Mouse (Mus musculus): ENCODE data around the gene Hoxa7. TPM values are rescaled to one million over a fixed set of nuclear protein-coding genes. Genes with fewer than 3 reads are reported as not detected.

The Hoxa7 gene
- polyA plus RNA-seq (2014; fragmentation: Illumina TruSeq; extraction: RNeasy Lipid Tissue Mini Kit (QIAGEN cat#74804); ENCODE audit: low read depth, low replicate concordance), result 26.5 TPM

DNA sequence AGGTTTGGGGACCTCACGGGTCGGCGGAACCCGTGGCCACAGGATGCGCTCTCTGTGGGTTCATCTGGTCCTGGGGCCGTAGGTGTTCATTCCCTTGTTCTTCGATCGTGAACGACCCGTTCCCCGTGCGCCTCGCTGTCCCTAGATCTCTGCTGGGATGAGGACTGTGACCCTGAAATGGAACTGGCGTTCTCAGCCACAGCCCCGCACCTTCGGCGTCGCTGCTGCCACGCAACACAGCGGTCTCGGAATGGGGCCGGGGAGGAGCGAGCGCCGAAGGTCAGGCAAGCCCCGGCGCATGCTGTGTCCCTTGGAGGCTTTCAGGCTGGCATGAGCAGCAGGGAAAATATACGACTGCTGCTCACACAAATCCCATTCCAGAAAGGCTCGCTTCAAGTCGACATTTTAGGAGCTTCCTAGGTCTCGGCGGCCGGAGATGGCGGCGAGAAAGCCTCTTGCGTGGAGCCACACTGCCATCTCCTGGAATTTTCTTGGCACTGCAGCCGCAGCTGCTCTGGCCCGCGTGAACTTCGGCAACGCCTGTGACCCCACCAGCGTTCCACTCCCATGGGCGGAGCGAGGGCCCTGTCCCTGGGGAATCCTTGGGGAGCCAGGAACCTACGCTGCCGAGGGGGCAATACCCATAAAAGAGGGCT is at the start of gene Hoxa7:
TSS of gene Hoxa7 (minus strand) at position 518 of the 656 bp plus-strand sequence.

DNA sequence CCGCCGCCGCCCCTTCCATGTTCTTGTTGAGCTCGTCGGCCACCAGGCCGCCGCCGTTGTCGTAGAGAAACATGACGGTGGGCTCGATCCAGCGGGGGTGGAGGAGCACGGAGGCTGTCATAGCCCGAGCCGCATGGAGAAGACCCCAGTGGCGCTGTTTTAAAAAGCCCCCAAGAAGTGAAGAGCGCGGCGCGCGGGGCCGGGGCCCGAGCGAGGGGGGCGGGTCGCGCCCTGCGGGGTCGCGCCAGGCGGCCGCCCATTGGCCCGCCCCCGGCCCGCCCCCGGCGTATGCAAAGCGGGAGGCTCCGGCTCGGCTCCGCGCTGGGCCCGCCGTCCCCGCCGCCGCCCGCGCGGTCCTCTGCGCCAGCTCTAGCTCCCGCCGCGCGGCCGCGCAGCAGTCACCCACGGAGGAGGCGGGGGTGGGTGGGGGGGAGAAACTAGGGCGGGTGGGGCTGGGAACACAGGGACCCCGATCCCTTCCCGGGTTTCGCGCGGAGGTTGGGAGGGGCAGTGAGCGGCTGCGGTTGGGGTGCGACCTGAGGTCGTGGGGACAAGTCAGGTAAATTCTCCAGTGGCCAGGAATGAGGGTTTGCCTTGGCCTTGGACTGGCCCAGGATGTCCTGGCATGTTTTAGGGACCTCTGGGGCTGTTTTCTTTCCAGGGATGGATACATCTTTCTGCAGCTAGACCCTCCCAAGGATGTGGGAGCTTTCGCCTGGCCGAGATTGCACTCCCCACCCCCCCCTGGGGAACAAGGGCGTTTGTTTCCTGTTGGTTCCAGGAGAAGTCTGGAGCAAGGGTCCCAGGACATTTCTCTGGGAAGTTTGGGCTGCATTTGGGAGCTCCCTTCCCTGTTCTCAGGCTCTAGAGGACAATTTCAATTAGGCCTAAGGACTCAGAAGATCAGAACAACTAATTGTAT is 39.3 kb upstream of the Hoxa7 start, which contains the start of gene Hoxa13:
TSS of gene Hoxa13 (minus strand) at position 227 of the 922 bp plus-strand sequence.

GRCm38 (mm10) chr6:52245757-52246142 is 24.1 kb upstream of the Hoxa7 start, which contains the start of gene Hoxa11:
Gene Hoxa11, minus strand, starts transcription at chr6:52245810.

GRCm38 (mm10) chr6:52240389-52241000 is 18.8 kb upstream of the Hoxa7 start, which contains the start of gene Hoxa10:
Gene Hoxa10, minus strand, starts transcription at chr6:52240854.

GRCm38 (mm10) chr6:52230516-52231165 is 9.0 kb upstream of the Hoxa7 start, which contains the start of gene Hoxa9:
Gene Hoxa9, minus strand, starts transcription at chr6:52231089.

DNA sequence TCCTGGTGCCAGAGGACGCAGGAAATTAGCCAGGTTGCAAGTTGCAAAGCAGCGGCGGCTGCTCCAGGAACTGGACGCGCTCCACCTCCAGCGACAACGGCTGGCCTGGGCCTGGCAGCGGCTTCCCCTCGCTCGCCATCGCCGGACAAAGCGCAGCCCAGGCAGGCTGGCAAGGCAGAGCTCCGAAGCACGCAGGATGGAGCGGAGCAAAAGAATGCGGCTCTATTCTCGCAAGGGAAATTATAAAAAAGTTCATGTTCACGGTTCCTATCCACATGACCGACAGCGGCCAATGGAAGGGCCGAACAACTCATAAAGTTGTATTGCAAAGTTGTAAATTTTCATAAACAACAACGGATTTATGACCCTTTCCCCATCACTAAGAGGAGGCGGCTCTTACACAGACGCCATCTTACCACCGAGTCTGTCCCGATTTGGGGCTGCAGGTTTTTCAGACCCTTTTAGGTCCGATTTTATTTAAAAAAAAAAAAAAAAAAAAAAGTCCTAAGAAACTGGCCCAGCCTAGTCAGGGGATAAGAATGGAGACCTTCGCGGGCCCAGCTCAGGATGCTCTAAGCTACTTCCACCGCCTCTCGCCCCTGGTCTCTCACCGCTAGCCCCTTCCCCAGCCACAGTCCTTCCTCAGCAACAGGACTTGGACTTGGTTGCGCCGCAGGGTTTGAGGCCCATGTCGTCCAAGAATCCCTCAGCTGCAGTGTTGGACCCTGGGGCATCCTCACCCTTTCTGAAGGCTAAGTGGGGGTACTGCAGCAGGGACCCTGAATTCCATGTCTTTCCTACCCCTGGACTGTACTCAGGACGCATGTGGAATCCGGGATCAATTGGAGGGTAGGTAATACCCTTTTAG is 8.3 kb downstream of the Hoxa7 start, which contains the start of the genes Hoxa3 and Gm28308:
TSS of gene Hoxa3 (minus strand) at position 218 of the 868 bp plus-strand sequence.
TSS of gene Gm28308 (minus strand) at position 221 of the 868 bp plus-strand sequence.

GRCm38 (mm10) chr6:52208072-52208867 is 13.4 kb downstream of the Hoxa7 start, which contains the start of gene Hoxa6:
Gene Hoxa6, minus strand, starts transcription at chr6:52208722.

GRCm38 (mm10) chr6:52204050-52204752 is 17.5 kb downstream of the Hoxa7 start, which contains the start of gene Hoxa5:
Gene Hoxa5, minus strand, starts transcription at chr6:52204587.

DNA sequence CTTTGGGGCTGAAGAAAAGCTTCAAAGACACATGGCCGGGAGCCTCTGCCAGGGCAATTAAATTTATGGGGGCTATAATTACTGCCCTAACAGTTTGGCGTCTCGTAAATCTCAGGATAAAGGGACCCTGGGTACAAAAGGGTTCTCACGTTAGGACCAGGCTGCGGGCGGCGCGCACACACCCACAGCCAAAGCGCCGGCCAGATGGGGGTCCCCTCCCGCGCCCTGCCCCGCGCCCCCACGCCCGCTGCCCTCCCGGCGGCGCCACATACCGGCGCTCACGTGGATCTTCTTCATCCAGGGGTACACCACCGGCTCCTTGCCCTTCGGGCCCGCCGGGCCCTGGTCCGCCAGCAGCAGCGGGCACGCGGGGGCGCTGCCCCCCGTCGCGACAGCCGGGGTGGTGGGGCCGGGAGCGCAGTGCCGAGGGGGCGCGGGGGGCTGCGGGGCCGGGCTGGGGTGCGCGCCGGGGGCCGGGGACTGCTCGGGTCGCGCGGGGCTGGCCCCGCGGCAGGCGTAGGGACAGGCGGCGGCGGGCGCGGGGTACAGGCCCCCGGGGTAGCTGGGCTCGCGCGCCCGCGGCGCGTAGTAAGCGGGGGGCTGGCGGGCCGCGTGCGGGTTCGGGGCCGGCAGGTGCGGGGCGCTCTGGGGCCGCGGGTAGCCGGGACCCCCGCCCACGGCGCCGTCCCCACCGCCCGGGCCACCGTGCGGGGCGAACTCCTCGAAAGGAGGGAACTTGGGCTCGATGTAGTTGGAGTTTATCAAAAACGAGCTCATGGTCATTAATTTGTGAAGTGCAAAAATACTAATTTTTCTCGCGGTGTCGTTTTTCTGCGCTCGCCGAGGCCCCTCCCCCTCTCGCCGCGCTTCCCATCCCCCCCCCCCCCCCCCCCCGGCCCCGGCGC is 30.5 kb downstream of the Hoxa7 start, which contains the start of gene Hoxa4:
TSS of gene Hoxa4 (minus strand) at position 848 of the 905 bp plus-strand sequence.

DNA sequence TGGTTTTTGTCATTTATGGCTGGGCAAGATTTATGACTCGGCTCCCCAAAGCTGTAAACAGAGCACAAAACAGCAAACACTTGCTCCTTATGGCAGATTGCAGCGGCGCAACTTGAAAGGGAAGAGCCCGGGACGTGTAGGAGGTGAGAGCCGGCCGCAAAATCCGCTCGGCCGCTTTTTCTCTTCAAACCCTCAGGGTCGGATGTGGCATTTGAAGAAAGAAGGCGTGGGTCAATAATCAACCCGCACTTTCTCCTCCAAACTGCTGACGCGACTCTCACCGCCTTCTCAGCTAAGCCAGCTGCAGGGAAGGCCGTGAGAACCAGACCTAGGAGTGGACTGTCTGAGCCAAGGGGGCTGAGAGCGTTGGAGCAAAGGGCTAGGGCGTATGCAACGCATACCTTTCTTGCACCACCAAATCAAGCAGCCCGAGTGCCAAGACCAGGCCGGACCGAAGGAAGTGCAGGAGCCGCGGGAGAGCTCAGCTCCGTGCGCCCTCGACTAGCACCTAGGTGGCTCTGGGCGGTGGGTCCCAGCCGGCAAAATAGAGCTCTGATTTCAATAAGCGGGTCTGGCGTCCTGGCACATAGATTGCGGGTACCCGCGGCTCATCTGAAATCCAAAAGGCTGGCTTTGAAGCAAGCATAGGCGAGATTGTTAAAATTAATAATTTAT is 44.5 kb downstream of the Hoxa7 start, which contains the start of gene 5730596B20Rik:
TSS of gene 5730596B20Rik (plus strand) at position 438 of the 675 bp plus-strand sequence.

GRCm38 (mm10) chr6:52164626-52165440 is 56.8 kb downstream of the Hoxa7 start, which contains the start of gene Hoxa2:
Gene Hoxa2, minus strand, starts transcription at chr6:52164831.

Other genes with a start within 250 kb of the Hoxa7 start
- gene Skap2, start 209.3 kb downstream of the Hoxa7 start, polyA plus RNA-seq (2014; fragmentation: Illumina TruSeq; extraction: RNeasy Lipid Tissue Mini Kit (QIAGEN cat#74804); ENCODE audit: low read depth, low replicate concordance), result 76.1 TPM
- 1.6 TPM for gene Hoxa1, start 63.5 kb downstream of the Hoxa7 start, polyA plus RNA-seq (2014; fragmentation: Illumina TruSeq; extraction: RNeasy Lipid Tissue Mini Kit (QIAGEN cat#74804); ENCODE audit: low read depth, low replicate concordance)
- 1.6 TPM for gene Hoxa2, start 57.0 kb downstream of the Hoxa7 start, polyA plus RNA-seq (2014; fragmentation: Illumina TruSeq; extraction: RNeasy Lipid Tissue Mini Kit (QIAGEN cat#74804); ENCODE audit: low read depth, low replicate concordance)
- 0.16 TPM for gene 5730596B20Rik, start 44.4 kb downstream of the Hoxa7 start, polyA plus RNA-seq (2014; fragmentation: Illumina TruSeq; extraction: RNeasy Lipid Tissue Mini Kit (QIAGEN cat#74804); ENCODE audit: low read depth, low replicate concordance)
- gene Hoxa4, start 30.1 kb downstream of the Hoxa7 start, polyA plus RNA-seq (2014; fragmentation: Illumina TruSeq; extraction: RNeasy Lipid Tissue Mini Kit (QIAGEN cat#74804); ENCODE audit: low read depth, low replicate concordance), result 2.3 TPM
- gene Hoxa5, start 17.3 kb downstream of the Hoxa7 start, polyA plus RNA-seq (2014; fragmentation: Illumina TruSeq; extraction: RNeasy Lipid Tissue Mini Kit (QIAGEN cat#74804); ENCODE audit: low read depth, low replicate concordance), result 22.0 TPM
- gene Hoxa6, start 13.1 kb downstream of the Hoxa7 start, polyA plus RNA-seq (2014; fragmentation: Illumina TruSeq; extraction: RNeasy Lipid Tissue Mini Kit (QIAGEN cat#74804); ENCODE audit: low read depth, low replicate concordance), result not detected
- gene Hoxa3, start 8.5 kb downstream of the Hoxa7 start, polyA plus RNA-seq (2014; fragmentation: Illumina TruSeq; extraction: RNeasy Lipid Tissue Mini Kit (QIAGEN cat#74804); ENCODE audit: low read depth, low replicate concordance), result 8.8 TPM
- not detected for gene Gm28308, start 8.5 kb downstream of the Hoxa7 start, polyA plus RNA-seq (2014; fragmentation: Illumina TruSeq; extraction: RNeasy Lipid Tissue Mini Kit (QIAGEN cat#74804); ENCODE audit: low read depth, low replicate concordance)
- 58.5 TPM for gene Hoxa9, start 9.2 kb upstream of the Hoxa7 start, polyA plus RNA-seq (2014; fragmentation: Illumina TruSeq; extraction: RNeasy Lipid Tissue Mini Kit (QIAGEN cat#74804); ENCODE audit: low read depth, low replicate concordance)
- gene Hoxa10, start 19.0 kb upstream of the Hoxa7 start, polyA plus RNA-seq (2014; fragmentation: Illumina TruSeq; extraction: RNeasy Lipid Tissue Mini Kit (QIAGEN cat#74804); ENCODE audit: low read depth, low replicate concordance), result 76.9 TPM
- gene Hoxa11, start 24.0 kb upstream of the Hoxa7 start, polyA plus RNA-seq (2014; fragmentation: Illumina TruSeq; extraction: RNeasy Lipid Tissue Mini Kit (QIAGEN cat#74804); ENCODE audit: low read depth, low replicate concordance), result 2.5 TPM
- gene Hoxa13, start 39.0 kb upstream of the Hoxa7 start, polyA plus RNA-seq (2014; fragmentation: Illumina TruSeq; extraction: RNeasy Lipid Tissue Mini Kit (QIAGEN cat#74804); ENCODE audit: low read depth, low replicate concordance), result not detected
- gene Evx1, start 91.6 kb upstream of the Hoxa7 start, polyA plus RNA-seq (2014; fragmentation: Illumina TruSeq; extraction: RNeasy Lipid Tissue Mini Kit (QIAGEN cat#74804); ENCODE audit: low read depth, low replicate concordance), result not detected

Measured in kidney, adult 10 weeks (tissue).